Comparison of ENCODE assay signal across 16 mouse cellular contexts in genomic region chr17:62741702-62742101, GRCm38 (mm10).
"Had no signal": no experiment of that assay in that cellular context is flagged by ENCODE, and none has a peak within 500 bp of the region (broad histone marks: within the 10 kb centered on the region; RNA-seq: fewer than 3 reads in every experiment).

No protein-coding gene starts in this region.

- H3K9ac ChIP-seq: lung, embryonic 15.5 days; midbrain, embryonic 13.5 days; midbrain, embryonic 15.5 days; neural tube, embryonic 12.5 days; stomach, embryonic 15.5 days had no signal

- H3K9me3 ChIP-seq: lung, embryonic 15.5 days; midbrain, embryonic 15.5 days; neural tube, embryonic 12.5 days; stomach, embryonic 15.5 days had no signal

- DNase-seq: lung, adult 2 months; lung, postnatal 14 days; lung, postnatal 36 days; right cerebral cortex, postnatal 14 days; thymus, adult 2 months; thymus, postnatal 25 days; thymus, postnatal 4 days had no signal

- H3K4me1 ChIP-seq: lung, embryonic 15.5 days; megakaryocyte, embryonic 14.5 days; stomach, embryonic 15.5 days had no signal

- ATAC-seq: midbrain, embryonic 13.5 days; midbrain, embryonic 15.5 days had no signal

- H3K27ac ChIP-seq: lung, embryonic 15.5 days; macrophage; midbrain, embryonic 13.5 days; midbrain, embryonic 15.5 days; neural tube, embryonic 12.5 days; stomach, embryonic 15.5 days; stomach, postnatal 0 days had no signal

- H3K4me2 ChIP-seq: lung, embryonic 15.5 days; midbrain, embryonic 11.5 days; midbrain, embryonic 13.5 days; midbrain, embryonic 15.5 days; neural tube, embryonic 12.5 days; stomach, embryonic 15.5 days had no signal

- H3K4me3 ChIP-seq: lung, embryonic 15.5 days; megakaryocyte, embryonic 14.5 days; midbrain, embryonic 13.5 days; midbrain, embryonic 15.5 days; neural tube, embryonic 12.5 days; stomach, embryonic 15.5 days had no signal

- H3K27me3 ChIP-seq: lung, embryonic 15.5 days; megakaryocyte, embryonic 14.5 days; midbrain, embryonic 13.5 days; midbrain, embryonic 15.5 days; neural tube, embryonic 12.5 days; stomach, embryonic 15.5 days had no signal

- H3K36me3 ChIP-seq: lung, embryonic 15.5 days; midbrain, embryonic 13.5 days; midbrain, embryonic 15.5 days; neural tube, embryonic 12.5 days; stomach, embryonic 15.5 days had no signal
